8 mouse cellular contexts compared by ENCODE assay signal in genomic region chr19:7057722-7058207, GRCm38 (mm10). TPM values are rescaled to one million over a fixed set of nuclear protein-coding genes. Genes with fewer than 3 reads are reported as not detected.
A peak's percentile ranks its signal among the peaks of the same experiment; 100 is the strongest.
DNase-seq lines count a peak whose midpoint lies in the region; ATAC-seq lines count a peak whose summit lies in the region.

No protein-coding gene starts in this region.

- peak overlapping the region; percentile 65; the same call in 1 of the 2 replicates for H3K27ac ChIP-seq in intestine, embryonic 15.5 days

- ATAC-seq in intestine, embryonic 15.5 days: peak; percentile 85
- peak; percentile 87 for ATAC-seq in megakaryocyte-erythroid progenitor cell, adult 5-6 weeks (replicated peaks; ENCODE audit: low FRiP score, low TSS enrichment, poor library complexity, severe bottlenecking)

- H3K4me2 ChIP-seq in intestine, embryonic 15.5 days (replicated peaks): peak overlapping the region; percentile 100

- H3K4me3 ChIP-seq in intestine, embryonic 15.5 days (replicated peaks): peak overlapping the region; percentile 70

- peak overlapping the region; percentile 63 for H3K9ac ChIP-seq in intestine, embryonic 15.5 days

- H3K9me3 ChIP-seq in intestine, embryonic 15.5 days: no peaks in the 10 kb centered on the region

- no peaks in the 10 kb centered on the region for H3K36me3 ChIP-seq in intestine, embryonic 15.5 days

- H3K4me1 ChIP-seq in intestine, embryonic 15.5 days (replicated peaks): peaks cover 23% of the 10 kb centered on the region

- WGBS in intestine, embryonic 15.5 days: under 1% methylated on average over 15 of the region's 15 CpGs

- DNase-seq in adrenal gland, adult 2 months: peak; percentile 94
- peak; percentile 76 for DNase-seq in embryo, embryonic 11.5 days (ENCODE audit: low read depth, low spot score)
- peak; percentile 81 to 89 for DNase-seq in gastrocnemius, postnatal 36 days
- DNase-seq in left cerebral cortex, postnatal 25 days (ENCODE audit: low spot score in 2 of 2): peak; percentile 63 to 77
- peak; percentile 63 for DNase-seq in right cerebral cortex, postnatal 25 days
- DNase-seq in urinary bladder, postnatal 4 days (ENCODE audit: low spot score in 2 of 2): peak; percentile 75 to 82

- intact Hi-C loops in gastrocnemius, postnatal 36 days (cut with DNase I): no loop called here
- intact Hi-C loops in left cerebral cortex, postnatal 25 days (cut with DNase I): loop anchor here (10.0 kb wide), 2 partner anchors 287 to 357 kb away; partner anchors contain the start of genes 2700081O15Rik and Mark2

- H3K27me3 ChIP-seq in intestine, embryonic 15.5 days (replicated peaks): no peaks in the 10 kb centered on the region

RNA-seq across cellular contexts. Expression of gene Macrod1, which starts 1.2 kb away (rescaled TPM):
- total RNA-seq in adrenal gland, adult 2 months (2021): 10 to 100 TPM; 56.4 to 65.1 TPM
- polyA plus RNA-seq in adrenal gland, adult 2 months (2012; rRNA removed): 134 and 138 TPM in 2 replicates
- 100 to 1,000 TPM; 240 to 280 TPM for total RNA-seq in gastrocnemius, postnatal 36 days (2021)
- polyA plus RNA-seq in intestine, embryonic 15.5 days (2015; fragmentation: Nextera tagmentation; extraction: Ambion mirVana): 11.8 and 11.9 TPM in 2 replicates
- total RNA-seq in left cerebral cortex, postnatal 25 days (2021): 10 to 100 TPM; 12.2 to 13.2 TPM
- 19.1 and 25.9 TPM in 2 replicates for total RNA-seq in megakaryocyte-erythroid progenitor cell, adult 5-6 weeks (2014; fragmentation: Nextera tagmentation)
- 6.1 and 10.3 TPM in 2 replicates for total RNA-seq in megakaryocyte-erythroid progenitor cell, adult 5-6 weeks (2017)

RNA-seq across cellular contexts. Expression of gene Stip1, which starts 18.0 kb away (rescaled TPM):
- total RNA-seq in adrenal gland, adult 2 months (2021): 100 to 1,000 TPM; 175 to 323 TPM
- 22.8 and 43.0 TPM in 2 replicates for polyA plus RNA-seq in adrenal gland, adult 2 months (2012; rRNA removed)
- total RNA-seq in gastrocnemius, postnatal 36 days (2021): 10 to 100 TPM; 80.7 to 91.9 TPM
- 211 and 214 TPM in 2 replicates for polyA plus RNA-seq in intestine, embryonic 15.5 days (2015; fragmentation: Nextera tagmentation; extraction: Ambion mirVana)
- 100 to 1,000 TPM; 191 to 206 TPM for total RNA-seq in left cerebral cortex, postnatal 25 days (2021)
- 183 and 212 TPM in 2 replicates for total RNA-seq in megakaryocyte-erythroid progenitor cell, adult 5-6 weeks (2014; fragmentation: Nextera tagmentation)
- total RNA-seq in megakaryocyte-erythroid progenitor cell, adult 5-6 weeks (2017): 309 and 310 TPM in 2 replicates

RNA-seq across cellular contexts. Expression of gene Fermt3, which starts 38.5 kb away (rescaled TPM):
- 1 to 10 TPM; 6.7 to 7.1 TPM for total RNA-seq in adrenal gland, adult 2 months (2021)
- polyA plus RNA-seq in adrenal gland, adult 2 months (2012; rRNA removed): 10.4 and 10.8 TPM in 2 replicates
- total RNA-seq in gastrocnemius, postnatal 36 days (2021): 1 to 10 TPM; 1.1 to 1.5 TPM
- polyA plus RNA-seq in intestine, embryonic 15.5 days (2015; fragmentation: Nextera tagmentation; extraction: Ambion mirVana): 9.8 and 10.1 TPM in 2 replicates
- total RNA-seq in left cerebral cortex, postnatal 25 days (2021): 1 to 10 TPM; 4.1 to 4.2 TPM
- 151 and 153 TPM in 2 replicates for total RNA-seq in megakaryocyte-erythroid progenitor cell, adult 5-6 weeks (2014; fragmentation: Nextera tagmentation)
- 220 and 247 TPM in 2 replicates for total RNA-seq in megakaryocyte-erythroid progenitor cell, adult 5-6 weeks (2017)

RNA-seq across cellular contexts. Expression of gene Flrt1, which starts 47.8 kb away (rescaled TPM):
- 1 to 10 TPM; 2.1 to 9.2 TPM for total RNA-seq in adrenal gland, adult 2 months (2021)
- polyA plus RNA-seq in adrenal gland, adult 2 months (2012; rRNA removed): 0.79 and 2.9 TPM in 2 replicates
- total RNA-seq in gastrocnemius, postnatal 36 days (2021): under 1 TPM; 0.36 to 0.49 TPM
- polyA plus RNA-seq in intestine, embryonic 15.5 days (2015; fragmentation: Nextera tagmentation; extraction: Ambion mirVana): 1.8 and 2.1 TPM in 2 replicates
- total RNA-seq in left cerebral cortex, postnatal 25 days (2021): 10 to 100 TPM; 35.3 to 38.0 TPM
- not detected in 2 replicates for total RNA-seq in megakaryocyte-erythroid progenitor cell, adult 5-6 weeks (2014; fragmentation: Nextera tagmentation)
- total RNA-seq in megakaryocyte-erythroid progenitor cell, adult 5-6 weeks (2017): not detected in 2 replicates

Comparison
In these comparisons a context has a peak if more than half of its experiments do, and no peak if none do; other contexts are left out.
1. Peak in every context shown above with its lines: DNase-seq, ATAC-seq, H3K4me3 ChIP-seq and H3K27ac ChIP-seq.
2. RNA of gene Fermt3, which starts 38.5 kb away (total RNA-seq): 151 to 247 TPM in megakaryocyte-erythroid progenitor cell, adult 5-6 weeks; 6.7 to 7.1 TPM in adrenal gland, adult 2 months, 4.1 to 4.2 TPM in left cerebral cortex, postnatal 25 days and 1.1 to 1.5 TPM in gastrocnemius, postnatal 36 days; every median in the first group is over 10 times any median in the second.